Mouse (Mus musculus): ENCODE data around the gene Prrg2.
A peak's percentile ranks its signal among the peaks of the same experiment; 100 is the strongest.
"Not testable (repeated sequence)": the region's sequence is repeated elsewhere in the genome, so short reads cannot be mapped to it uniquely, and the experiment has no call there.

The Prrg2 gene

GRCm38 (mm10) chr7:45062239-45062835 is at the start of gene Prrg2, which contains the start of gene Nosip:
TSS of gene Prrg2 (minus strand) at chr7:45062677.
TSS of gene Nosip (plus strand) at chr7:45062429.
- peak; percentile 97 for DNase-seq (ENCODE audit: extremely low spot score)

DNA sequence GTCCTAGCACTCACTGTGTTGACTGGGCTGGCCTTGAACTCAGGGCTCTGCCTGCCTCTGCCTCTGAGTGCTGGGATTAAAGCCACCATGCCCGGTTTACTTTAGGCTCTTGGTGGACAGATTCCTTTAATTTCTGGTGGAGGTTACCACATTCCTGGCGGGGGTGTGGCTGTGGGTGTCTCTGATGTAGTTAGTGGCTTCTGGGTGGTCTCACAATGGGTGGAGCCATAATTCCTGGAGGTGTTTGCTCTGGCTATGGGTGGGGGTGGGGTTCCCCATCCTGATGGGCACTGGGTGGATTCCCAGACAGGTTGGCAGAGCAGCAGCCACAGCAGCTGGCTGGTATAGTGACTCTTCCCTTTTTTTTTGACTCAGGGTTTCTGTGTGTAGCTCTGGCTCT is 49.5 kb upstream of the Prrg2 start:
- no peak for DNase-seq (ENCODE audit: extremely low spot score)

DNA sequence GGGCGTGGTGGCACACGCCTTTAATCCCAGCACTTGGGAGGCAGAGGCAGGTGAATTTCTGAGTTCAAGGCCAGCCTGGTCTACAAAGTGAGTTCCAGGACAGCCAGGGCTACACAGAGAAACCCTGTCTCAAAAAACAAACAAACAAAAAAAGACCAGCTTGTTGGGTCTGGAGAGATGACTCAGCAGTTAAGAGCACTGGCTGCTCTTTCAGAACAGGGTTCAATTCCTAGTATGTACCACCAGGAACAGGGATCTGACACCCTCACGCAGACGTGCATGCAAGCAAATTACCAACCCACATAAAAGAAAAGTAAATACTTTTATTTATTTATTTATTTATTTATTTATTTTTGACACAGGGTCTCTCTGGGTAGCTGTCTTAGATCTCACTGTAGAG is 47.6 kb upstream of the Prrg2 start:
- not testable (repeated sequence) for DNase-seq (ENCODE audit: extremely low spot score)

GRCm38 (mm10) chr7:45107052-45107645 is 44.7 kb upstream of the Prrg2 start:
- no peak for DNase-seq (ENCODE audit: extremely low spot score)

DNA sequence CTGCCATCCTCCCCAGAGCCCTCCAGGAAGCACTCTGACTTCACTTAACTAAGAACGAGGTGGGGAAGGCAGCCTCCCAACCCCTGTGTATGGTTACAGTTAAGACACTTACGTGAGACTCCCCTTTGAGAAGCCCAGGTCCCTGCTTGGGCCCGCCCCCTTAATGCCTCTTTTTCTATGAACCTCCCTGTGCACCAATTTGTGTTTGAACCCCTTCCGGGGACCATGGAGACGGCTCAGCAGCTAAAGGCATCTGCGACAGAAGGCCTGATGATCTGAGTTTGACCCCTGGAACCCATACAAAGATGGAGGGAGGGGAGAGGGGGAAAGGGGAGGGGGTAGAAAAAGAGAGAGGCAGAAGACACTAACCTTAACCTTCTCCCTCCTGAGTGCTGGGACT is 44.0 kb upstream of the Prrg2 start:
- peak; percentile 56 for DNase-seq (ENCODE audit: extremely low spot score)

GRCm38 (mm10) chr7:45105491-45105890 is 43.0 kb upstream of the Prrg2 start:
- no peak for DNase-seq (ENCODE audit: extremely low spot score)

DNA sequence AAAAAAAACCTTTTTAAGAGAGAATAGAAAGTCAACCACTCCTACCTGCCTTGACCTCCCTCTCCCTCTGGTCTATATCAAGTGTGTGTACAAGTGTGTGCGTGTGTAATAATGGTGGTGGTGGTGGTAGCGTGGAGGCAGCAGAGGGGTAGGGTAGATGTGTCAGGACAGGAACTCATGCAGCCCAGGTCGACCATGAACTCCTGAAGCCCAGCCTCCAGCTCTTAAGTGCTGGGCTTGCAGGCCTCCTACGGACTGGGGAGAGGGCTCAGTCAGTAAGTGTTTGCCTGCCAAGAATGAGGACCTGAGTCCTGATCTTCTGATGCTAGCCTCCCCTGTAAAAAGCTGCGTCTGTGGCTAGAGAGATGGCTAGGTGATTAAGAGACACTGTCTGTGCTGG is 42.5 kb upstream of the Prrg2 start:
- no peak for DNase-seq (ENCODE audit: extremely low spot score)

DNA sequence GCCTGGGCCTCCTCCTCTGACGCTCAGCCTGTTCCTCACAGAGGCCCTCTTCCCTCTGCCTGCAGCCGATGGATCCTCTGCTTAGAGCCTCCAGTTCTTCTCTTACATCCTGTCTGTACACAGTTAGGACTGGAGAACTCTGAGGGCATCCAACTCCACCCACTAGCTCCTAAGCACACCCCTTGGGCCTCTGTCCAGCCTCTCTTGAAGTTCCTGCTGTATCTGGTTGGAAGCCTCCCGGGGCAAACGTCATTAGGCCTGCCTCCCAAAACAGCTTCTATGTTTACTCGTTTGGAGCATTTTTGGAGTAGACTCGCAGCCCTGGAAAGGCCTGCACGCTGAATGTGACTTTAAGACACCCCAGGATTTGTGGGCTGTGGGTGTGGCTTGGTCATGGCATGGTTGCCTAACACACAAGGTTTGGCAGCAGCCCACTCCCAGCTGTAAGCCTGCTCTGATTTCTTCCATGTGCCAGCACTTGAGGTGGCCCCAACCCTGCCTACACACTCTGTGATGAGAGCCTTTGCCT is 41.2 kb upstream of the Prrg2 start, which contains the start of gene Fcgrt:
TSS of gene Fcgrt (minus strand) at position 200 of the 529 bp plus-strand sequence.
- DNase-seq (ENCODE audit: extremely low spot score), result no peak

DNA sequence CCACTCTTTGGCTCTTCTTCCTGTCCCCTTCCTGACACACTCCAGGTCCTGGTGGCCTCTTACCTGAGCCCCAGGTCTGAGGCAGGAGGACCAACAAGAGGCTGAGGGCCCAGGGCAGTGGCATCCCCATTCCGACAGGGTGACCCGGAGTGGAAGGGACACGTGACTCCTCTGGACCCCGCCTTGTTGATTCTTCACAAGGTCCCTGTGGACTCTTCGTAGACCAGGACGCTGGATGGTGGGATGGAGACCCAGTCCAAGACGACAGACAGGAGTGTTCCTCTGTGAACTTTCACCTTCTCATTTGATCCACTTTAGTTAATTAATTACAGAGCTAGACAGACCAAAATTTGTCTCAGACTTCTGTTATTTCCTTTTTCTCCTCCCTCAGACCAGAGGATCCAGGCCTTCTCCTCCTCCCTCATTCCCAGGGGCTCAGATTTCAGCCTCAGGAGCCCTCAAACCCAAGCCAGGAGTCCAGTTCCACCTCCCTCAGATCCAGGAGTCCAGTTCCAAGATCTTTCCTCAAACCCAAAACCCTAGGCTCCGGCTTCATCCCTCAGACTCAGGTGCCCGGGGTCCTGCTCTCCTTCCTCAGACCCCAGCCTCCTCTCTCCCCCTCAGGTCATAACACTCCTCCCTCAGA is 40.6 kb upstream of the Prrg2 start:
- no peak for DNase-seq (ENCODE audit: extremely low spot score)

DNA sequence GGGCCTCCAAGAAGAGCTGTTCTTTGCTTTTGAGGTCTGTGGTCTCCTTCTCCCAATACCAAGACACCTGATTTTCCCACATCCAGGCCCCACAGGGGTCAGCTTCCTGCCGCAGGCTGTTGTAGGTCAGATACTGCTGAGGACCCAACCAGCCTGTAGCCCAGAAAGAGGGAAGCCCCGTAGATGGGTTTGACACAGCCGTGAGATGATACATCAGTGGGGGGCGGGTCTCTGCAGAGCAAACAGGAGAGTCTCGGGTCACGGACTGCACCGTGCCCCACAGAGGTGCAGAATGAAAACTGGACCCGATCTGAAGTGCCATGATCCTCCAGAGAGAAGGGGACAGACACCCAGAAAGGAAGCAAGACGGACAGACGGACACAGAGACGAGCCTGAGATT is 40.0 kb upstream of the Prrg2 start:
- DNase-seq (ENCODE audit: extremely low spot score), result no peak

- DNase-seq (ENCODE audit: extremely low spot score), result no peak
Measured at GRCm38 (mm10) chr7:45100046-45100445, 37.6 kb upstream of the Prrg2 start.

- DNase-seq (ENCODE audit: extremely low spot score), result no peak
Measured at GRCm38 (mm10) chr7:45098541-45099240, 36.2 kb upstream of the Prrg2 start.

DNA sequence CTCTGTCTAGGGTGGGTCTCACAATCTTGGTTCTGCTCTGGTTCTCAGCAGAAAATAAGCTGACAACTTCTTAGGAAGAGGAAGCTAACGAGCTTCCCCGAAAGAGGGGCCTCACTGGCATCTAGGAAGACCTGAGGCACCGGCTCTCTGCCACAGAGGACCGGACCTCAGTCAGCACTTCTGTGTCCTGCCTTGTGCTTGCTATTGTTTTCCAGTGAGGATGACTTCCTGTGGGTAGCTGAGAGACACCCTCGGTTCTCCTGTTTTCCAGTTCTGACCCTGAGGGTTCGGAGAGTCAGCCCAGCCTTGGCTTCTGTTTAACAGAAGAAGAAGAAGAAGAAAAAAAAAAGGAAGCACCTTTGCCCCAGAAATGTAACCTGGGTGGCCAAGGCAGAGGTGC is 35.0 kb upstream of the Prrg2 start:
- DNase-seq (ENCODE audit: extremely low spot score), result no peak

- DNase-seq (ENCODE audit: extremely low spot score), result not testable (repeated sequence)
Measured at GRCm38 (mm10) chr7:45095965-45096364, 33.5 kb upstream of the Prrg2 start.

DNA sequence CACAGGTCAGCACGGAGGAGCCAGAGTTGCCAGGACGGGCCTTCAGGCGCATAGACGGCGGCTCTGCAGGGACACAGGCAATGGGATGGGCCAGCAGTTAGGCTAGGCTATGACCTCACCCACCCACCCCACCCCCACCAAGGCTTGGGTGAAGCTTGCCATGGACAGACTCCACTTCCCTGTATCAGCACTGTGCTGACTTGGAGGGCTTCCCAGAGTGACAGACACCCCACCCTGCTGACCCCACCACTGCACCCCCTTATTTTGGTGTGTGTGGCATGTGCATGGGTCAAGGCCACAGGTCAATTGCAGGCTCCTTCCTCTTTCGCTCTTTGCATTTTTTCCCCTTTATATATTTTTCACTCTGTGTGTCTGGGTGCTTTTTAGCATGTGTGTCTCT is 32.9 kb upstream of the Prrg2 start:
- no peak for DNase-seq (ENCODE audit: extremely low spot score)

DNA sequence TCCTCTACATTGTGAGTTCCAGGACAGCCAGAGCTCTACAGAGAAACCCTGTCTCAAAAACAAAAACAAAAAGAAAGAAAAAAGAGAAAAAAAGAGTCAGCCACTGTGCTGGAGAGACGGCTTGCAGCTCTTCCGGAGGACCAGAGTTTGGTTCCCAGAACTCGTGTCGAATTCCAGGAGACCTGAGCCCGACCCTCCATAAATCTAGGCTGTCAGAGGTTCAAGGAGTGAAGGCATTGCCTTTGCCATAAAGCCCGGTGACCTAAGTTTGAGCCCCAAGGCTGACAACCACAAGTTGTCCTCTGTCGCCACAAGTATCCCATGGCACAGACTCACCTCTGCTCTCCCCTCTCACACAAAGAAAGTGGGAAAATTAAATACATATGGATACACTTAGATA is 31.6 kb upstream of the Prrg2 start:
- DNase-seq (ENCODE audit: extremely low spot score), result peak; percentile 41

DNA sequence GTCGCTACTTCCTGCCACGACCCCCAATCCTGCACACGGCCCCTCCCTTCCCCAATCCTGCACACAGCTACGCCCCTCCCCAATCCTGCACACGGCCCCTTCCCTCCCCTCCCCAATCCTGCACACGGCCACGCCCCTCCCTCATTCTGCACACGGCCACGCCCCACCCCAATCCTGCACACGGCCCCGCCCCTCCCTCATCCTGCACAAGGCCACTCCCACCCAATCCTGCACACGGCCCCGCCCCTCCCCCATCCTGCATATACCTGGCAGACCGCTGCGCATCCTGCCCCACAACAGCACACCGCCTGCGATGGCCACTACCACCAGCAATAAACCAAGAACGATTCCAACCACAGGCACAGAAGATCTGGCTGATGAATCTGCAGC is 31.0 kb upstream of the Prrg2 start:
- peak; percentile 62 for DNase-seq (ENCODE audit: extremely low spot score)

- DNase-seq (ENCODE audit: extremely low spot score), result peak; percentile 40
Measured at GRCm38 (mm10) chr7:45092828-45093515, 30.5 kb upstream of the Prrg2 start.

- DNase-seq (ENCODE audit: extremely low spot score), result peak; percentile 93
Measured at GRCm38 (mm10) chr7:45092048-45092447, 29.6 kb upstream of the Prrg2 start, which contains the start of gene Rcn3. TSS of gene Rcn3 (minus strand) at chr7:45092221.

GRCm38 (mm10) chr7:45091001-45091990 is 28.8 kb upstream of the Prrg2 start:
- DNase-seq (ENCODE audit: extremely low spot score), result peak; percentile 34
